In genomic region chr7:30924071-30924470, GRCm38 (mm10) we compare ENCODE assay signal across 44 mouse cellular contexts. TPM values are rescaled to one million over a fixed set of nuclear protein-coding genes. Genes with fewer than 3 reads are reported as not detected.
"Had no signal": no experiment of that assay in that cellular context is flagged by ENCODE, and none has a peak within 500 bp of the region (broad histone marks: within the 10 kb centered on the region; RNA-seq: fewer than 3 reads in every experiment).

No protein-coding gene starts in this region.

- H3K4me1 ChIP-seq: limb, embryonic 10.5 days; limb, embryonic 12.5 days; limb, embryonic 13.5 days; limb, embryonic 15.5 days; liver, embryonic 13.5 days; liver, embryonic 15.5 days; lung, embryonic 15.5 days; midbrain, embryonic 10.5 days; midbrain, embryonic 12.5 days; midbrain, embryonic 13.5 days; midbrain, embryonic 15.5 days; neural tube, embryonic 12.5 days; neural tube, embryonic 13.5 days had no signal

- H3K27me3 ChIP-seq: limb, embryonic 12.5 days; liver, embryonic 13.5 days; liver, embryonic 15.5 days; lung, embryonic 15.5 days; midbrain, embryonic 12.5 days; midbrain, embryonic 13.5 days; midbrain, embryonic 15.5 days; neural tube, embryonic 12.5 days; neural tube, embryonic 13.5 days had no signal

- H3K4me2 ChIP-seq: limb, embryonic 12.5 days; limb, embryonic 13.5 days; limb, embryonic 15.5 days; liver, embryonic 11.5 days; liver, embryonic 13.5 days; liver, embryonic 15.5 days; lung, embryonic 14.5 days; lung, embryonic 15.5 days; midbrain, embryonic 11.5 days; midbrain, embryonic 12.5 days; midbrain, embryonic 13.5 days; midbrain, embryonic 15.5 days; neural tube, embryonic 12.5 days; neural tube, embryonic 13.5 days had no signal

- H3K9ac ChIP-seq: limb, embryonic 12.5 days; limb, embryonic 13.5 days; limb, embryonic 15.5 days; liver, embryonic 13.5 days; liver, embryonic 14.5 days; liver, embryonic 15.5 days; liver, postnatal 0 days; lung, embryonic 14.5 days; lung, embryonic 15.5 days; midbrain, embryonic 12.5 days; midbrain, embryonic 13.5 days; midbrain, embryonic 15.5 days; neural tube, embryonic 12.5 days; neural tube, embryonic 13.5 days had no signal

- H3K27ac ChIP-seq: limb, embryonic 10.5 days; limb, embryonic 12.5 days; limb, embryonic 13.5 days; limb, embryonic 15.5 days; liver, embryonic 13.5 days; liver, embryonic 14.5 days; liver, embryonic 15.5 days; lung, embryonic 15.5 days; macrophage; midbrain, embryonic 10.5 days; midbrain, embryonic 12.5 days; midbrain, embryonic 13.5 days; midbrain, embryonic 15.5 days; neural tube, embryonic 12.5 days; neural tube, embryonic 13.5 days had no signal

- H3K4me3 ChIP-seq: limb, embryonic 10.5 days; limb, embryonic 12.5 days; limb, embryonic 13.5 days; limb, embryonic 15.5 days; liver, embryonic 13.5 days; liver, embryonic 15.5 days; lung, embryonic 15.5 days; megakaryocyte, embryonic 14.5 days; midbrain, embryonic 10.5 days; midbrain, embryonic 12.5 days; midbrain, embryonic 13.5 days; midbrain, embryonic 15.5 days; myocyte; neural tube, embryonic 12.5 days; neural tube, embryonic 13.5 days had no signal

- H3K36me3 ChIP-seq: limb, embryonic 10.5 days; limb, embryonic 12.5 days; limb, embryonic 13.5 days; limb, embryonic 15.5 days; liver, embryonic 13.5 days; liver, embryonic 15.5 days; lung, embryonic 15.5 days; midbrain, embryonic 10.5 days; midbrain, embryonic 12.5 days; midbrain, embryonic 13.5 days; midbrain, embryonic 15.5 days; neural tube, embryonic 12.5 days; neural tube, embryonic 13.5 days had no signal

- H3K9me3 ChIP-seq: limb, embryonic 10.5 days; limb, embryonic 12.5 days; limb, embryonic 13.5 days; limb, embryonic 15.5 days; liver, embryonic 13.5 days; liver, embryonic 15.5 days; lung, embryonic 15.5 days; megakaryocyte, embryonic 14.5 days; midbrain, embryonic 10.5 days; midbrain, embryonic 12.5 days; midbrain, embryonic 13.5 days; midbrain, embryonic 15.5 days; neural tube, embryonic 12.5 days; neural tube, embryonic 13.5 days had no signal

- ATAC-seq: liver, postnatal 0 days; lung, postnatal 0 days; midbrain, embryonic 13.5 days; midbrain, embryonic 15.5 days; midbrain, embryonic 16.5 days had no signal

- DNase-seq: left cerebral cortex, postnatal 4 days; liver; liver, embryonic 13.5 days; liver, postnatal 0 days; lung, adult 18-20 months; lung, adult 2 months; lung, embryonic 14.5 days; lung, postnatal 10 days; lung, postnatal 14 days; lung, postnatal 36 days; midbrain, embryonic 14.5 days had no signal

RNA-seq across cellular contexts. Expression of gene Hamp2, which starts 0.4 kb away (rescaled TPM):
- total RNA-seq: left cerebral cortex, postnatal 10 days; left cerebral cortex, postnatal 14 days; left cerebral cortex, postnatal 25 days; left cerebral cortex, postnatal 36 days; left cerebral cortex, postnatal 4 days; megakaryocyte progenitor cell, adult 5-6 weeks; megakaryocyte, adult 5-6 weeks; megakaryocyte-erythroid progenitor cell, adult 5-6 weeks; midbrain, postnatal 0 days; monocyte, adult 5-6 weeks had no signal
- polyA plus RNA-seq: limb, embryonic 10.5 days; limb, embryonic 11.5 days; limb, embryonic 12.5 days; limb, embryonic 13.5 days; limb, embryonic 15.5 days; liver, embryonic 11.5 days; liver, embryonic 13.5 days; liver, embryonic 14.5 days; liver, embryonic 15.5 days; liver, embryonic 16.5 days; lung, embryonic 14.5 days; lung, embryonic 15.5 days; lung, embryonic 16.5 days; lung, postnatal 0 days; macrophage; midbrain, embryonic 10.5 days; midbrain, embryonic 11.5 days; midbrain, embryonic 12.5 days; midbrain, embryonic 13.5 days; midbrain, embryonic 14.5 days; midbrain, embryonic 15.5 days; midbrain, embryonic 16.5 days; midbrain, postnatal 0 days; myocyte; neural tube, embryonic 11.5 days; neural tube, embryonic 12.5 days; neural tube, embryonic 13.5 days had no signal

RNA-seq across cellular contexts. Expression of gene Mag, which starts 9.4 kb away (rescaled TPM):
- polyA plus RNA-seq: limb, embryonic 10.5 days had no signal

RNA-seq across cellular contexts. Expression of gene Hamp, which starts 19.8 kb away (rescaled TPM):
- total RNA-seq: left cerebral cortex, postnatal 10 days; left cerebral cortex, postnatal 14 days; left cerebral cortex, postnatal 25 days; left cerebral cortex, postnatal 36 days; left cerebral cortex, postnatal 4 days; megakaryocyte progenitor cell, adult 5-6 weeks; megakaryocyte-erythroid progenitor cell, adult 5-6 weeks; midbrain, postnatal 0 days; monocyte, adult 5-6 weeks had no signal
- polyA plus RNA-seq: limb, embryonic 10.5 days; limb, embryonic 11.5 days; limb, embryonic 12.5 days; limb, embryonic 13.5 days; limb, embryonic 15.5 days; liver, embryonic 11.5 days; lung, embryonic 14.5 days; lung, embryonic 15.5 days; lung, embryonic 16.5 days; lung, postnatal 0 days; macrophage; midbrain, embryonic 10.5 days; midbrain, embryonic 12.5 days; midbrain, embryonic 13.5 days; midbrain, embryonic 14.5 days; midbrain, embryonic 15.5 days; midbrain, embryonic 16.5 days; midbrain, postnatal 0 days; myocyte; neural tube, embryonic 11.5 days; neural tube, embryonic 12.5 days; neural tube, embryonic 13.5 days had no signal

RNA-seq across cellular contexts. Expression of gene Cd22, which starts 43.9 kb away (rescaled TPM):
- total RNA-seq: left cerebral cortex, postnatal 14 days; left cerebral cortex, postnatal 25 days; left cerebral cortex, postnatal 36 days had no signal
- polyA plus RNA-seq: limb, embryonic 10.5 days; limb, embryonic 11.5 days; midbrain, embryonic 11.5 days; midbrain, embryonic 12.5 days; midbrain, embryonic 13.5 days; midbrain, embryonic 14.5 days; midbrain, embryonic 15.5 days; midbrain, embryonic 16.5 days; myocyte; neural tube, embryonic 12.5 days had no signal
